Mouse (Mus musculus): ENCODE results near the gene Shox2.

GRCm38 (mm10) chr3:66955126-66955525 is 26.4 kb downstream of the Shox2 start:
- TF ChIP-seq POLR2A (IDR thresholded peaks at IDR 0.05; ENCODE audit: borderline replicate concordance, control insufficient read depth, low read depth, low read length) (no peak), CTCF (IDR thresholded peaks at IDR 0.05; ENCODE audit: control insufficient read depth, insufficient read depth, low read length) (no peak)
